Mouse (Mus musculus) cortical plate, adult 2 months (tissue): ENCODE measurements around the gene Gm3336.

Source experiments
- CTCF ChIP-seq: fragments of 200-500 bp; IDR thresholded peaks from 2 replicates; pipeline ENCODE4 v1.5.1; 2011; ENCODE audit warnings: mild to moderate bottlenecking, control low read depth, low read length; ENCODE audit not compliant: insufficient read depth; ENCODE audit errors: extremely low read depth
- POLR2A ChIP-seq: fragments of 200-500 bp; IDR thresholded peaks from 2 replicates; pipeline ENCODE4 v1.6.1; 2011; ENCODE audit warnings: mild to moderate bottlenecking, low read length, control low read depth; ENCODE audit not compliant: insufficient read depth; ENCODE audit errors: extremely low read depth

DNA sequence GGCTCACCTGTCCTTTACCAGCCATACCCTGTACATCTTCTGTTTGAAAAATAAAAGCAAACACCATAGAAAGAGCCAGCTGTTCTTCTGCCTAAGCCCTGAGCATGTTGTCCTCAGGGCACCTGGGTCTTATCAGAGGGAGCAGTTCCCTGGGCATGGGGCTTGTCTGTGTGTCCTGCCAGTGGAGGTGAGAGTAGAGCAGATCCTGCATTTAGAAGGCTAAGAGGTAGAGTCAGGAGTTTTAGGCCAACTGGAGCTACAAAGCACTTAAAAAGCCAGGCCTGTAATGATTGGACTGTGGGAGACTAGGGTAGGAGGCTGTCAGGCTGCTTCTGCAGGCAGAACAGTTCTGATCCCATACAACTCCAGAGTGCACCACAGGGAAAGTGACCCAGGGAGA, 39.7 kb upstream of the Gm3336 start:
- TF ChIP-seq CTCF: no peak
- TF ChIP-seq POLR2A: no peak
